8 mouse cellular contexts compared by ENCODE assay signal in the genomic region with DNA sequence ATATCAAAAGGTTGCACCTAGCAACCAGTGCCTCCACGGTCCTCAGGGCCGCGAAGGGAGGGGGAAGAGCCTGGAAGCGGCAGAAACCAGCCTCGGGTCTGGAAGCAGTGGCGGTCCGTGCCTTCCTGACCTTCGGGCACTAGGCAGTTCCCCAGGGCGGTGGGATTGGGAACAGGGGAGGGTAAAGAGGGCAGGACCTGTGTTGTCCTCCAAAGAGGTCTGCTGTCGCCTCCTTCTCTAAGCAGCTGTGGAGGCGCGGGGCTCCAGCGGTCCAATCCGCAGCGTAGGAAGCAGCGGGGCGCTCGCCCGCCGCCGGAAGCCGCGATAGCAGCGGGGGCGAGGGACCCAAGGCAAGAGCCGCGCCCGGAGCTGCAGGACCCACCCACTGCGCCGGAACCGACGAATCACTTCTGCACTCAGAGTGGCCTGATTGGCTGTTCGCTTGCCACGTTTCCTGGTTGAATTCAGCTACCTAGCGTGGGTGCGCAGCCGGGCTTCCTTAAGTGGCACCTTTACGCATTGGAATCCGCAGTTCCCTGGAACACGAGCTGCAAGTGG. TPM values are rescaled to one million over a fixed set of nuclear protein-coding genes. Genes with fewer than 3 reads are reported as not detected.
DNase-seq lines count a peak whose midpoint lies in the region; ATAC-seq lines count a peak whose summit lies in the region.

TSS of gene Trim68 (minus strand) at position 384 of the 558 bp plus-strand sequence.

- peaks cover 4% of the 10 kb centered on the region; the same call in 1 of the 2 replicates for H3K4me1 ChIP-seq in hindbrain, embryonic 16.5 days (ENCODE audit: control insufficient read depth, insufficient read depth, low read depth, low read length)

- H3K79me2 ChIP-seq in macrophage (ENCODE audit: inconsistent target) = no peaks in the 10 kb centered on the region

- H3K36me3 ChIP-seq in hindbrain, embryonic 16.5 days (ENCODE audit: control insufficient read depth, insufficient read depth, low read length) = no peaks in the 10 kb centered on the region
- H3K36me3 ChIP-seq in macrophage (ENCODE audit: inconsistent target) = no peaks in the 10 kb centered on the region

- peak within 1 kb of the TSS; percentile 69 for H3K4me3 ChIP-seq in hindbrain, embryonic 16.5 days (ENCODE audit: low read length)
- H3K4me3 ChIP-seq in macrophage (ENCODE audit: inconsistent target) = peak within 1 kb of the TSS; percentile 59

- no peaks in the 10 kb centered on the region for H3K27me3 ChIP-seq in hindbrain, embryonic 16.5 days (replicated peaks; ENCODE audit: control insufficient read depth, insufficient read depth, low read length)

- under 1% methylated on average over 39 of the region's 40 CpGs for WGBS in hindbrain, embryonic 16.5 days
- WGBS in macrophage (ENCODE audit: missing documents) = 1% methylated on average over 31 of the region's 40 CpGs

- H3K4me2 ChIP-seq in hindbrain, embryonic 16.5 days (ENCODE audit: low read length) = peak within 1 kb of the TSS; percentile 80

- peak within 1 kb of the TSS; percentile 69 for H3K27ac ChIP-seq in hindbrain, embryonic 16.5 days (ENCODE audit: low read depth, low read length)
- H3K27ac ChIP-seq in macrophage = peak within 1 kb of the TSS; percentile 17; the same call in 1 of the 2 replicates

- ATAC-seq in hindbrain, embryonic 16.5 days = peak; percentile 100

- peak; percentile 67 for DNase-seq in WW6 (ENCODE audit: low read depth, low spot score)
- peak; percentile 61 to 74 for DNase-seq in cerebellum, postnatal 4 days (ENCODE audit: low spot score in 2 of 2)
- DNase-seq in gastrocnemius, adult 18-20 months (ENCODE audit: low spot score) = peak; percentile 90
- peak; percentile 88 to 94 for DNase-seq in left cerebral cortex, adult 18-20 months (ENCODE audit: low spot score in 2 of 2)
- DNase-seq in right cerebral cortex, adult 18-20 months = peak; percentile 96
- DNase-seq in urinary bladder, postnatal 10 days (ENCODE audit: low spot score) = peak; percentile 51

- H3K9ac ChIP-seq in hindbrain, embryonic 16.5 days (ENCODE audit: low read depth, low read length) = peak within 1 kb of the TSS; percentile 79

- no peaks in the 10 kb centered on the region for H3K9me3 ChIP-seq in hindbrain, embryonic 16.5 days (ENCODE audit: control insufficient read depth, low read length)

RNA-seq across cellular contexts. Expression of gene Trim68, which starts in this region (rescaled TPM):
- 1 to 10 TPM; 3.8 to 4.5 TPM for total RNA-seq in gastrocnemius, adult 18-20 months (2021)
- polyA plus RNA-seq in hindbrain, embryonic 16.5 days (2015; fragmentation: Nextera tagmentation; extraction: Ambion mirVana) = 6.5 and 9.7 TPM in 2 replicates
- 1 to 10 TPM; 3.0 to 4.6 TPM for total RNA-seq in left cerebral cortex, adult 18-20 months (2021)
- 10 to 100 TPM in 15 of 26 experiments, 1 to 10 TPM in 11; 3.6 to 28.4 (median 12.6) TPM for total RNA-seq in macrophage (2018; cell fraction: chromatin; rRNA removed)
- 1 to 10 TPM in 24 of 26 experiments, under 1 TPM in 2; 0.94 to 3.3 (median 2.3) TPM for total RNA-seq in macrophage (2018; cell fraction: cytosol; rRNA removed)
- 10 to 100 TPM in 10 of 26 experiments, 1 to 10 TPM in 16; 2.5 to 21.4 (median 9.2) TPM for total RNA-seq in macrophage (2018; cell fraction: nucleus; rRNA removed)
- polyA plus RNA-seq in macrophage (2018) = 2.3 to 3.3 TPM (median 2.8 TPM) in 3 replicates

Comparison
In these comparisons a context has a peak if more than half of its experiments do, and no peak if none do; other contexts are left out.
1. Peak in every context shown above with its lines: DNase-seq, ATAC-seq, H3K4me3 ChIP-seq and H3K27ac ChIP-seq.